Mouse (Mus musculus): ENCODE measurements around the gene Prok2. TPM values are rescaled to one million over a fixed set of nuclear protein-coding genes. Genes with fewer than 3 reads are reported as not detected.

Prok2 gene
- total and polyA plus RNA-seq, 3 experiments = not detected

DNA sequence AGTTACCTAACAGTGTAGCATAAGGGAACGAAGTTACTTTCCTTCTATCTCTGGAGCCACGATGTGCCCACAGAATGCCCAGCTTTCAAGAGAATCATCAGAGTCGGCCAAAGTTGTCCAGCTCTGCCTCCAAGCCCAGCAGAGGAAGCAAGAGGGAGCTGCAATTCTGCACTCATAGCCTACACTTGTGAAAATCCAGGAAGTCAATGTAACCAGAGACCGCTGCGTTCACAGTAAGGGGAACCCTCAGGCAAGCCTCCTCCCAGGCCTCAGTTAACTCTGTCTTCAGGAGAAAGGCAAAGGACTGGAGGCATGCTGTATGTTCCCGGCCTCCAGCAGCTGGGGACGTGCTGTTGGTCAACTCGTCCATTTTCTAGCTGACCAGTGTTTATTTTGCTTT is 58.9 kb downstream of the Prok2 start:
- no peak for DNase-seq (ENCODE audit: low read depth, low spot score)
- Histone ChIP-seq H3K9ac (ENCODE audit: control insufficient read depth, low read depth, low read length, poor library complexity, severe bottlenecking) (no peak overlapping the region), H3K27ac (ENCODE audit: control insufficient read depth, low read depth, low read length) (no peak overlapping the region), H3K4me1 (ENCODE audit: control insufficient read depth in 1 of 2, insufficient read depth in 2 of 2, low read length in 2 of 2) (no peaks in the 10 kb centered on the region), H3K4me3 (ENCODE audit: control insufficient read depth in 1 of 2, insufficient read depth in 1 of 2, low read depth in 2 of 2, low read length in 2 of 2) (no peak overlapping the region), H3K27me3 (ENCODE audit: control insufficient read depth in 1 of 2, insufficient read depth in 2 of 2, low read length in 2 of 2) (no peaks in the 10 kb centered on the region), H3K79me2 (ENCODE audit: control insufficient read depth, insufficient read depth, low read length, poor library complexity) (no peaks in the 10 kb centered on the region), H3K9me3 (replicated peaks; ENCODE audit: insufficient read depth, low read length) (no peaks in the 10 kb centered on the region), H3K36me3 (ENCODE audit: control insufficient read depth in 1 of 2, insufficient read depth in 2 of 2, low read length in 2 of 2) (no peaks in the 10 kb centered on the region)
- TF ChIP-seq E2F4 (IDR thresholded peaks at IDR 0.05; ENCODE audit: borderline replicate concordance, low read depth, low read length) (no peak), RCOR1 (IDR thresholded peaks at IDR 0.05; ENCODE audit: low read depth, low read length) (no peak), POLR2AphosphoS2 (IDR thresholded peaks at IDR 0.05; ENCODE audit: low read length) (no peak), CHD2 (IDR thresholded peaks at IDR 0.05; ENCODE audit: low read length) (no peak), USF1 (IDR thresholded peaks at IDR 0.05; ENCODE audit: low read depth, low read length) (no peak), ZKSCAN1 (IDR thresholded peaks at IDR 0.05; ENCODE audit: low read depth, low read length) (no peak), ETS1 (IDR thresholded peaks at IDR 0.05; ENCODE audit: low read depth, low read length) (no peak), JUND (IDR thresholded peaks at IDR 0.05; ENCODE audit: low read depth, low read length) (no peak), ZMIZ1 (IDR thresholded peaks at IDR 0.05; ENCODE audit: low read depth, low read length) (no peak), POLR2A (IDR thresholded peaks at IDR 0.05; ENCODE audit: control insufficient read depth in 1 of 2, insufficient read depth in 1 of 2, low read depth in 1 of 2, low read length in 2 of 2, poor library complexity in 1 of 2) (no peak), TCF12 (IDR thresholded peaks at IDR 0.05; ENCODE audit: low read depth, low read length) (no peak), SMC3 (IDR thresholded peaks at IDR 0.05; ENCODE audit: low read depth, low read length) (no peak), NRF1 (IDR thresholded peaks at IDR 0.05; ENCODE audit: insufficient read depth, low read depth, low read length, poor library complexity, severe bottlenecking) (no peak), RAD21 (IDR thresholded peaks at IDR 0.05; ENCODE audit: low read depth, low read length) (no peak), SIN3A (IDR thresholded peaks at IDR 0.05; ENCODE audit: low read length) (no peak), HCFC1 (IDR thresholded peaks at IDR 0.05; ENCODE audit: low read depth, low read length) (no peak), UBTF (IDR thresholded peaks at IDR 0.05; ENCODE audit: borderline replicate concordance, insufficient read depth, low read depth, low read length) (no peak), CTCF (IDR thresholded peaks at IDR 0.05 in 2 of 3, conservative IDR thresholded peaks at IDR 0.05 in 1 of 3; ENCODE audit: control insufficient read depth in 1 of 3, insufficient read depth in 1 of 3, low read depth in 2 of 3, low read length in 3 of 3, poor library complexity in 1 of 3, severe bottlenecking in 1 of 3) (no peak)

DNA sequence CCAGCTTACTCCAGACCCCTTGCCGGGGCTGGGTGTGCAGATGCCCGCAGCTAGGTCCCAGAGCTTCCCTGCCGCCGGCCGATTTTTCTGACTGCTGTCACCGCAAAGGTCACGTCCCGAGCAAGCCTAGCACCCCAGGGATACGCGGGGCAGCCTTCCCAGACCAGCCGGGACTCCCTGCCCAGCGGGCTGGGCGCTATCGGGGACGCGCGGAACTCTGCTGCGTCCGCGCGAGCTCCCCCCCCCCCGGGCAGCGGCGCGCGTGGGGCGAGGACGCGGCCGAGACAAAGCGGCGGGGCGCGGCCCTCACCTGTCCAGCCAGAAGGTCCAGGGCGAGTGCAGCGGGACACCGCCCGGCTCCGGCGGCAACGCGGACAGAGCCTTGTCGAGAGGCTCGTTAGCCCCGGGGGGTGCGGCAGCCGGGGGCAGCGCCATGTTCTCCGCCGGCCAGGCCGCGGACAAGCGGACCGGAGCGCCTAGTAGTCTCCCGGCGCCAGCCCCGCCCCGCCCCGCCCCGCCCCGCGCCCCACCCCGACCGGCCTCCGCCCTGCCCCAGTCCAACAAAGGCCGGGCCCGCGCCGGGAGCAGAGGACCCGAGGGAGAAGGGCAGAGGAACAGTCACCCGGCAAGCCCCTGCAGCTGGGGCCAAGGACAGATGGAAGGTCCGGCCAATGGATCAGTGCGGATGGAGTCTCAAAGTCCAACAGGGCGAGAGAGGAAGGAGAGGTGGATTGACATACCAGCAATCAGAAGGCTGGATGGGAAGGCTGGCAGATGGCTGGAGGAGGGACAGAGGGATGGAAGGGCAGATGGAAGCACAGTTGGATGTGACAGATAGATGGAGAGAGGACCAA is 59.6 kb downstream of the Prok2 start, which contains the start of the genes Eif4e3 and Gm20696:
Gene Eif4e3, minus strand, starts transcription at position 454 of the 854 bp plus-strand sequence.
Gene Gm20696, minus strand, starts transcription at position 480 of the 854 bp plus-strand sequence.
- H3K9me3 ChIP-seq (replicated peaks; ENCODE audit: insufficient read depth, low read length) = no peaks in the 10 kb centered on the region
- no peaks in the 10 kb centered on the region for H3K36me3 ChIP-seq (ENCODE audit: control insufficient read depth in 1 of 2, insufficient read depth in 2 of 2, low read length in 2 of 2)
- no peaks in the 10 kb centered on the region for H3K4me1 ChIP-seq (ENCODE audit: control insufficient read depth in 1 of 2, insufficient read depth in 2 of 2, low read length in 2 of 2)
- H3K4me3 ChIP-seq (ENCODE audit: control insufficient read depth in 1 of 2, insufficient read depth in 1 of 2, low read depth in 2 of 2, low read length in 2 of 2) = no peak within 1 kb of the TSS
- no peaks in the 10 kb centered on the region for H3K27me3 ChIP-seq (ENCODE audit: control insufficient read depth in 1 of 2, insufficient read depth in 2 of 2, low read length in 2 of 2)
- no peak within 1 kb of the TSS for H3K9ac ChIP-seq (ENCODE audit: control insufficient read depth, low read depth, low read length, poor library complexity, severe bottlenecking)
- H3K79me2 ChIP-seq (ENCODE audit: control insufficient read depth, insufficient read depth, low read length, poor library complexity) = no peaks in the 10 kb centered on the region
- no peak for DNase-seq (ENCODE audit: low read depth, low spot score)
- H3K27ac ChIP-seq (ENCODE audit: control insufficient read depth, low read depth, low read length) = no peak within 1 kb of the TSS
- no peak for TF ChIP-seq MAZ (IDR thresholded peaks at IDR 0.05; ENCODE audit: low read depth, low read length)
- no peak for TF ChIP-seq CHD2 (IDR thresholded peaks at IDR 0.05; ENCODE audit: low read length)
- no peak for TF ChIP-seq MEF2A (IDR thresholded peaks at IDR 0.05; ENCODE audit: extremely low read depth, insufficient replicate concordance, low read depth, low read length, poor library complexity, severe bottlenecking)
- TF ChIP-seq POLR2AphosphoS5 (IDR thresholded peaks at IDR 0.05; ENCODE audit: borderline replicate concordance, low read depth, low read length) = no peak
- no peak for TF ChIP-seq TAL1 (IDR thresholded peaks at IDR 0.05; ENCODE audit: low read length)
- no peak for TF ChIP-seq USF2 (IDR thresholded peaks at IDR 0.05; ENCODE audit: borderline replicate concordance in 1 of 2, insufficient read depth in 1 of 2, low read depth in 1 of 2, low read length in 2 of 2)
- TF ChIP-seq MYB (IDR thresholded peaks at IDR 0.05; ENCODE audit: low read depth, low read length) = no peak
- no peak for TF ChIP-seq ZKSCAN1 (IDR thresholded peaks at IDR 0.05; ENCODE audit: low read depth, low read length)
- TF ChIP-seq GABPA (IDR thresholded peaks at IDR 0.05; ENCODE audit: low read depth, low read length) = no peak
- no peak for TF ChIP-seq SIN3A (IDR thresholded peaks at IDR 0.05; ENCODE audit: low read length)
- TF ChIP-seq ZNF384 (IDR thresholded peaks at IDR 0.05; ENCODE audit: low read depth, low read length) = no peak
- TF ChIP-seq GATA1 (IDR thresholded peaks at IDR 0.05; ENCODE audit: low read depth, low read length) = no peak
- TF ChIP-seq NELFE (IDR thresholded peaks at IDR 0.05; ENCODE audit: low read depth, low read length) = no peak
- TF ChIP-seq CHD1 (IDR thresholded peaks at IDR 0.05; ENCODE audit: low read depth, low read length) = no peak
- TF ChIP-seq ELF1 (IDR thresholded peaks at IDR 0.05; ENCODE audit: low read depth, low read length) = no peak
- no peak for TF ChIP-seq BHLHE40 (IDR thresholded peaks at IDR 0.05; ENCODE audit: borderline replicate concordance, low read depth, low read length)

Data from MEL (cell line).